Mouse (Mus musculus) embryonic fibroblast, embryonic 13.5 days (primary cell): Measurements from ENCODE around the gene Pms2. TPM values are rescaled to one million over a fixed set of nuclear protein-coding genes. Genes with fewer than 3 reads are reported as not detected.

Experiments
- H3K27ac ChIP-seq: 2 replicates; pipeline ENCODE4 v1.5.1; 2012; ENCODE audit warnings: low read length, control low read depth, inconsistent platforms; ENCODE audit not compliant: insufficient read depth
- H3K4me1 ChIP-seq: 2 replicates; pipeline ENCODE4 v1.6.1; 2011; ENCODE audit warnings: low read length; ENCODE audit not compliant: control insufficient read depth, insufficient read depth
- H3K4me3 ChIP-seq: 2 replicates; pipeline ENCODE4 v1.5.1; 2011; ENCODE audit warnings: mild to moderate bottlenecking, control low read depth, low read length; ENCODE audit not compliant: insufficient read depth
- CTCF ChIP-seq: IDR thresholded peaks from 2 replicates; pipeline ENCODE4 v1.5.1; 2011; ENCODE audit warnings: mild to moderate bottlenecking, control low read depth, low read length, moderate library complexity, borderline replicate concordance; ENCODE audit not compliant: insufficient read depth
- POLR2A ChIP-seq: IDR thresholded peaks from 2 replicates; pipeline ENCODE4 v1.6.1; 2011; ENCODE audit warnings: low read depth, mild to moderate bottlenecking, control low read depth, low read length, moderate library complexity
- polyA plus RNA-seq: library from polyadenylated mRNA; stranded (reverse); fragments of >200 nt; gene quantifications from 2 replicates; pipeline ENCODE4 v1.2.4, GENCODE M21; 2011; ENCODE audit warnings: low read depth; ENCODE audit not compliant: missing spikeins, insufficient read length

Gene Pms2
- polyA plus RNA-seq, result 13.1 and 19.5 TPM in 2 replicates

- peak; percentile 85 for TF ChIP-seq POLR2A
- TF ChIP-seq CTCF, result no peak
- H3K4me1 ChIP-seq, result peaks cover 6% of the 10 kb centered on the region; the same call in 1 of the 2 replicates
- H3K27ac ChIP-seq, result peak within 1 kb of the TSS; percentile 38
- H3K4me3 ChIP-seq, result peak within 1 kb of the TSS; percentile 82
These were observed at the start of gene Pms2, which contains the start of gene Aimp2 for GRCm38 (mm10) chr5:143909417-143910400. TSS of gene Pms2 (plus strand) at chr5:143909964. TSS of gene Aimp2 (minus strand) at chr5:143909847.

GRCm38 (mm10) chr5:143871547-143872169 lies 38.1 kb upstream of the Pms2 start:
- no peaks in the 10 kb centered on the region for H3K4me1 ChIP-seq
- H3K4me3 ChIP-seq, result no peak overlapping the region
- no peak overlapping the region for H3K27ac ChIP-seq
- TF ChIP-seq POLR2A (no peak), CTCF (no peak)

GRCm38 (mm10) chr5:143874571-143874970 lies 35.2 kb upstream of the Pms2 start:
- Histone ChIP-seq H3K27ac (no peak overlapping the region), H3K4me1 (no peaks in the 10 kb centered on the region), H3K4me3 (no peak overlapping the region)
- TF ChIP-seq CTCF (no peak), POLR2A (no peak)

GRCm38 (mm10) chr5:143885274-143885673 lies 24.5 kb upstream of the Pms2 start:
- no peak overlapping the region for H3K27ac ChIP-seq
- no peak overlapping the region for H3K4me3 ChIP-seq
- TF ChIP-seq POLR2A (no peak), CTCF (no peak)

GRCm38 (mm10) chr5:143890741-143891140 lies 19.0 kb upstream of the Pms2 start:
- TF ChIP-seq CTCF (no peak), POLR2A (no peak)
- H3K4me1 ChIP-seq, result no peaks in the 10 kb centered on the region
- H3K27ac ChIP-seq, result no peak overlapping the region
- no peak overlapping the region for H3K4me3 ChIP-seq

More at GRCm38 (mm10) chr5:143885274-143885673, 24.5 kb upstream of the Pms2 start:
- H3K4me1 ChIP-seq, result no peaks in the 10 kb centered on the region

- H3K4me3 ChIP-seq, result no peak overlapping the region
- H3K4me1 ChIP-seq, result no peaks in the 10 kb centered on the region
- TF ChIP-seq CTCF (no peak), POLR2A (no peak)
- no peak overlapping the region for H3K27ac ChIP-seq
These were observed 17.4 kb upstream of the Pms2 start for GRCm38 (mm10) chr5:143892255-143892886.

- Histone ChIP-seq H3K4me1 (no peaks in the 10 kb centered on the region), H3K4me3 (no peak overlapping the region), H3K27ac (no peak overlapping the region)
- TF ChIP-seq CTCF, result no peak
- no peak for TF ChIP-seq POLR2A
These were observed 16.4 kb upstream of the Pms2 start for GRCm38 (mm10) chr5:143893396-143893795.

GRCm38 (mm10) chr5:143897635-143898330 lies 12.0 kb upstream of the Pms2 start, which contains the start of gene Ankrd61:
TSS of gene Ankrd61 (minus strand) at chr5:143897685.
- TF ChIP-seq CTCF (no peak), POLR2A (no peak)
- no peaks in the 10 kb centered on the region for H3K4me1 ChIP-seq
- H3K27ac ChIP-seq, result no peak within 1 kb of the TSS
- no peak within 1 kb of the TSS for H3K4me3 ChIP-seq

GRCm38 (mm10) chr5:143902111-143902510 lies 7.7 kb upstream of the Pms2 start:
- TF ChIP-seq CTCF (no peak), POLR2A (no peak)

More at GRCm38 (mm10) chr5:143902111-143902510, 7.7 kb upstream of the Pms2 start:
- Histone ChIP-seq H3K27ac (no peak overlapping the region), H3K4me3 (no peak overlapping the region), H3K4me1 (0 out of 2 replicates have a peak, but pooled peaks cover 3% of the 10 kb centered on the region)
